Mouse (Mus musculus) midbrain, embryonic 12.5 days (tissue): ENCODE measurements around the gene Wdr66. TPM values are rescaled to one million over a fixed set of nuclear protein-coding genes. Genes with fewer than 3 reads are reported as not detected.

Experiments used
- ATAC-seq: fragments of 200-750 bp; cut with Nextera tagmentation; 2 replicates; pipeline ENCODE4 v1.8.0; 2017; ENCODE audit warnings: low read depth, moderate TSS enrichment, moderate library complexity; ENCODE audit not compliant: low FRiP score
- H3K27ac ChIP-seq: fragments of 300-500 bp; sonication (generic); replicated peaks from 2 replicates; pipeline ENCODE4 v1.5.1; 2016; ENCODE audit warnings: mild to moderate bottlenecking
- H3K27me3 ChIP-seq: fragments of 300-500 bp; sonication (generic); 2 replicates; pipeline ENCODE4 v1.6.1; 2016; ENCODE audit warnings: mild to moderate bottlenecking
- H3K36me3 ChIP-seq: fragments of 300-500 bp; sonication (generic); 2 replicates; pipeline ENCODE4 v1.6.1; 2016
- H3K4me1 ChIP-seq: fragments of 300-500 bp; sonication (generic); 2 replicates; pipeline ENCODE4 v1.6.1; 2016
- H3K4me2 ChIP-seq: fragments of 300-500 bp; sonication (generic); replicated peaks from 2 replicates; pipeline ENCODE4 v1.6.1; 2016; ENCODE audit warnings: mild to moderate bottlenecking, moderate library complexity
- H3K4me3 ChIP-seq: fragments of 300-500 bp; sonication (generic); 2 replicates; pipeline ENCODE4 v1.5.1; 2016; ENCODE audit warnings: mild to moderate bottlenecking
- H3K9ac ChIP-seq: fragments of 300-500 bp; sonication (generic); replicated peaks from 2 replicates; pipeline ENCODE4 v1.6.1; 2016; ENCODE audit warnings: mild to moderate bottlenecking, moderate library complexity
- H3K9me3 ChIP-seq: fragments of 300-500 bp; sonication (generic); 2 replicates; pipeline ENCODE4 v1.6.1; 2016; ENCODE audit warnings: mild to moderate bottlenecking
- WGBS: fragments of 180-500 bp; shearing (Covaris S2); methylation state at CpG from one replicate; pipeline ENCODE4 v1.1.7; 2016; 5-methylcytosine and 5-hydroxymethylcytosine counted together
- polyA plus RNA-seq: library from polyadenylated mRNA; unstranded; fragments of >200 nt; fragmentation: Nextera tagmentation; extraction: Ambion mirVana; gene quantifications from 2 replicates; pipeline ENCODE4 v1.2.1, GENCODE M21; 2016

Gene Wdr66
- polyA plus RNA-seq, 1 experiment from 2014 or later, result 1.1 TPM

DNA sequence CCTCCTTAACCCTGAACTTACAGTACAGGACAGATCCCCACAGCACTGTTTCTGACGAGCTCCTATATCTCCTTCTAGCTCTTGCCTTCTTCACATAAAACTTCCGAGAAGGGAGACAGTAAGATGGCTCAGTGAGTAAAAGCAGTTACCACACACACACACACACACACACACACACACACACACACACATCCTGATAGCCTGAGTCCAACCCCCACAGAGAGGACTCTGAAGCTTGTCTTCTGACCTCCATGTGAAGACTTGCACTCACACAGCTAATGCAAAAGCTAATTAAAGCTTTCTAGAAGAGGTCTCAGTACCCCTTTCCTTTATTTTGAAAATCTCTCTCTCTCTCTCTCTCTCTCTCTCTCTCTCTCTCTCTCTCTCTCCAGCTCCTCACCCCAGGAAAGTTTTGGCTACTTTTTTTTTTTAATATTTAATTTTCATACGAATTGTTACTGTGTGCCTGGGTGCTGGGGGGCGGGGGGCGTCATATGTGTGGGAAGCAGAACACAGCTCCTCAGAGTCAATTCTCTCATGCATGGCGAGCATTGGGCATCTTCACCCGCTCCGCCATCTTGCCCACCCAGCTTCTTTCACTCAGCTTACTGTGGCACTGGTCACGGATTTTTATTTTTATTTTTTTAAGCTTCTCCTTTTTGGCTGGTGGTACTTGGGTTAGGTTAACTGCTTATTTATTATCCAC lies 24.9 kb downstream of the Wdr66 start:
- Histone ChIP-seq H3K4me1 (peaks cover 27% of the 10 kb centered on the region), H3K9me3 (no peaks in the 10 kb centered on the region), H3K4me3 (no peak overlapping the region), H3K36me3 (no peaks in the 10 kb centered on the region), H3K27me3 (no peaks in the 10 kb centered on the region), H3K27ac (no peak overlapping the region), H3K4me2 (0 out of 2 replicates have a peak overlapping the region, but pooled peaks have one; percentile 9), H3K9ac (no peak overlapping the region)
- WGBS, result 76% methylated on average over 9 of the region's 9 CpGs
- ATAC-seq, result no peak

DNA sequence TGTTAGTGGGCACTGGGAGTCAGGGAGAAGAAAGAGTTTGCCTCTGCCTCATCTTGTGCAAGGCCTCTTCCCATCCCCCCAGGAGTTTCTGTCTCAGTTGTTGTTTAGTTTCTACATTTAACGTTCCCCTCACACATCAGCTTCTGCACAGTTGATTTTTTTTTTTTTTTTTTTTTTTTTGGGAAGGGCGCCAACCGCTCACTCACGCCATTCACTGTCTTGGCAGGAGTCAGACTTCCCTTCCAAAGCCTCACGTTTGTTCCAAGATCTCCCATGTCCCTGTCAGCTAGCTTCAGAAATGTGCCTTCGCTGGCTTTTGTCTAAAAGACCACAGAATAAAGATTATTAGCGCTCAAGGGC lies 25.4 kb downstream of the Wdr66 start:
- Histone ChIP-seq H3K4me1 (peaks cover 27% of the 10 kb centered on the region), H3K4me2 (no peak overlapping the region), H3K9ac (no peak overlapping the region), H3K27me3 (no peaks in the 10 kb centered on the region), H3K4me3 (no peak overlapping the region), H3K27ac (no peak overlapping the region), H3K36me3 (no peaks in the 10 kb centered on the region), H3K9me3 (no peaks in the 10 kb centered on the region)
- ATAC-seq, result no peak
- WGBS, result 48% methylated on average over 7 of the region's 7 CpGs

DNA sequence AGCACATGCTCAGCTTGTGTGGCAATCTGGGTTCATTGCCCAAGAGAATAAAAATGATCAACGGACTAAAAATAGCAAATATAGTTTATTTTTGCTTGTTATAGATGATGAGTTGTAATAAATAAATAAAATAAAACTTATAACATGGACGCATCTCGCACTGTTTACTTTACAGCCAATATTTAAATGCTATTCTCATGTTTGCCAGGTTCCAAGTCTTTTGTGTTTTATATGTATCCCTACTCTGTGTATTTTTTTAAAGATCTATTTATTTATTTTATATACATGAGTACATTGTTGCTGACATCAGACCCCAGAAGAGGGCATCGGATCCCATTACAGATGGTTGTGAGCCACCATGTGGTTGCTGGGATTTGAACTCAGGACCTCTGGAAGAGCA lies 25.8 kb downstream of the Wdr66 start:
- Histone ChIP-seq H3K27ac (no peak overlapping the region), H3K9me3 (no peaks in the 10 kb centered on the region), H3K27me3 (no peaks in the 10 kb centered on the region), H3K9ac (no peak overlapping the region), H3K36me3 (no peaks in the 10 kb centered on the region), H3K4me2 (no peak overlapping the region), H3K4me1 (peaks cover 26% of the 10 kb centered on the region), H3K4me3 (no peak overlapping the region)
- ATAC-seq, result no peak
- 94% methylated on average over 4 of the region's 4 CpGs for WGBS

DNA sequence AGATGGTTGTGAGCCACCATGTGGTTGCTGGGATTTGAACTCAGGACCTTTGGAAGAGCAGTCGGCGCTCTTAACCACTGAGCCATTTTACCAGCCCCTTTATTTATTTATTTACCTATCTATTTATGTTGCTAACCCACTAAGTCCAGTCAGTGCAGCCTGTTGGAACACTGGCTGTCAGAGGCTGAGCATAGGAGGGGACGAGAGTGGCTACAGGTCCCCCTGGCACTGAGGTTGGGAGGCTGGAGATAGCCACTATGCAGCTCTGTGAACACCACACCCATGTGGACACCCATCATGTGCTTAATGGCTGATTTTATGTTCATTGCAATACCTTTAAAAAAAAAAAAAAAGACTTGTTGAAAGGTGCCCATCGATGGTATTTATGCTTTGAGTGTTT lies 27.3 kb downstream of the Wdr66 start:
- H3K27ac ChIP-seq, result no peak overlapping the region
- H3K9me3 ChIP-seq, result no peaks in the 10 kb centered on the region
- no peak for ATAC-seq
- no peak overlapping the region for H3K4me3 ChIP-seq
- peaks cover 19% of the 10 kb centered on the region for H3K4me1 ChIP-seq
- 92% methylated on average over 4 of the region's 4 CpGs for WGBS
- H3K9ac ChIP-seq, result no peak overlapping the region
- no peaks in the 10 kb centered on the region for H3K36me3 ChIP-seq
- H3K4me2 ChIP-seq, result no peak overlapping the region
- no peaks in the 10 kb centered on the region for H3K27me3 ChIP-seq

DNA sequence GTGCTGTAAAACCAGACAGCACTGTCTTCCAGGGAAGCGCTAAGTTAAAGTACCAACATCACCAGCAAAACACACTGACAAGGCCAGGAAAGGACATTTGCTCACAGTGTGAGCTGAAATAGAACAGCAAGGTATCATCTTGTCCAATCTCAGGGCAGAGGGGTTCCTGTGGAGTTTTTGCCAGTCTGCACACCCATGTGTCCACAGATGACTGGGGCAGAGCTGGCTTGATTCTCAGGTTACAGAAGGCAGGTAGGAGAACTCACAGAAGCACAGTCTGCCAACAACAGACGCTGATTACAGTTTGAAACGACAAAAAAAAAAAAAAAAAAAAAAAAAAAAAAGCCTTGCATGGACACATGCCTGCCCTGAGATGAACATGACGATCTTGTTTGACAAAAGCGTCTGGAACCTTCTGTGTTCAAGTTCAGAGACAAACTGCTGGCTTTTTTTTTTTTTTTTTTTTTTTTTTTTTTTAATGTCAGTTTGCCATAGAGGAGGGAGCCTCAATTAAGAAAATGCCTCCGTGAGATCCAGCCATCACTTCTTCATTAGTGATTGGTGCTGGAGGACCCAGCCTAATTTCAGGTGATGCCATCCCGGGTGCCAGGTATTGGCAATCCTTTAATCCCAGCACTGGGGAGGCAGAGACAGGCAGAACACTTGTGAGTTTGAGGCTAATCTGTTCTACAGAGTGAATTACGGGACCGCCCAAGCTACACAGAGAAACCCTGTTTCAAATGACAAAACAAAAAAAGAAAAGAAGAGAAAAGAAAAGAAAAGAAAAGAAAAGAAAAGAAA lies 29.6 kb downstream of the Wdr66 start:
- Histone ChIP-seq H3K4me1 (peaks cover 10% of the 10 kb centered on the region), H3K9ac (no peak overlapping the region), H3K27ac (no peak overlapping the region), H3K4me3 (no peak overlapping the region), H3K36me3 (no peaks in the 10 kb centered on the region), H3K27me3 (no peaks in the 10 kb centered on the region), H3K4me2 (no peak overlapping the region), H3K9me3 (no peaks in the 10 kb centered on the region)
- no peak for ATAC-seq
- 82% methylated on average over 9 of the region's 9 CpGs for WGBS

DNA sequence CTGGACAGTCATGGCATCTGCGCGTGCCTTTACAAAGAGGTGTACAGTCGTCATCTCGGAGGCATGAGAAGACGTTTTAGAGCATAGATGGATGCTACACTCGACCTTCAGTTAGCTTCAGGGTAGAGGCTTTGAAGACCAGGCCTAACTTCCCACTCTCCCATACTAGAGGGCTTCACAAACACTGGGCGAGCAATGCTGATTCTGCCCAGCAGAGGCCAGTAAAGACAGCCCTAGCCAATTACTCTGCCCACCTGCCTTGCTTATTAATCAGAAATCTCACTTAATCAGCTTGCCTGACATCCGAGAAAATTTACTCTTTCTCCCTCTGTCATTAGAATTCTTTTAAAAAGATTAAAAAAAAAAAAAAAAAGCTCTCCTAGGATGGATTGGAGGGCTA lies 33.3 kb downstream of the Wdr66 start:
- no peaks in the 10 kb centered on the region for H3K27me3 ChIP-seq
- H3K4me2 ChIP-seq, result no peak overlapping the region
- H3K4me3 ChIP-seq, result no peak overlapping the region
- ATAC-seq, result no peak
- H3K9ac ChIP-seq, result no peak overlapping the region
- H3K27ac ChIP-seq, result no peak overlapping the region
- no peaks in the 10 kb centered on the region for H3K9me3 ChIP-seq
- WGBS, result 40% methylated on average over 8 of the region's 8 CpGs
- H3K4me1 ChIP-seq, result 0 out of 2 replicates have a peak, but pooled peaks cover 3% of the 10 kb centered on the region
- no peaks in the 10 kb centered on the region for H3K36me3 ChIP-seq

DNA sequence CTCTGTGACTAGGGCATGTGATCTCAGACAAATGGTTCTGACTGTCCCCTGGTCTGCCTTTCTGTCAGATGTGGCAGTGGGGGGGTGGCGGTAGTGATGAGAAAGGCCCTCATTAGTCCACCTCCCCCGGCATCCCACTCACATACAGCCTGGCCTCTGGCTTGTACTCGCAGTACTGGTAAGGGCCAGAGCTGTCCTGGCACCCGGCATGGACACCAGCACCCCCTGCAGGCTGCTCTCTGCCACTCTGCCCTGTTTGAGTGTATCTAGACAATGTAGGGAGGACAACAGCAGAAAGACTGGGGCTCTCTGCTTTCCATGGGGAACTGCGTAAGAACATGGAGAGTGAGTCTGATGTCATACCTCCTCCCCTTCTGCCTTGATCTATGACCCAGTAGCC lies 36.2 kb downstream of the Wdr66 start:
- H3K9ac ChIP-seq, result no peak overlapping the region
- no peak overlapping the region for H3K4me3 ChIP-seq
- no peak overlapping the region for H3K4me2 ChIP-seq
- peaks cover 3% of the 10 kb centered on the region; the same call in 1 of the 2 replicates for H3K27me3 ChIP-seq
- no peak overlapping the region for H3K27ac ChIP-seq
- no peak for ATAC-seq
- 89% methylated on average over 5 of the region's 5 CpGs for WGBS
- no peaks in the 10 kb centered on the region for H3K9me3 ChIP-seq
- 0 out of 2 replicates have a peak, but pooled peaks cover 3% of the 10 kb centered on the region for H3K4me1 ChIP-seq
- no peaks in the 10 kb centered on the region for H3K36me3 ChIP-seq

DNA sequence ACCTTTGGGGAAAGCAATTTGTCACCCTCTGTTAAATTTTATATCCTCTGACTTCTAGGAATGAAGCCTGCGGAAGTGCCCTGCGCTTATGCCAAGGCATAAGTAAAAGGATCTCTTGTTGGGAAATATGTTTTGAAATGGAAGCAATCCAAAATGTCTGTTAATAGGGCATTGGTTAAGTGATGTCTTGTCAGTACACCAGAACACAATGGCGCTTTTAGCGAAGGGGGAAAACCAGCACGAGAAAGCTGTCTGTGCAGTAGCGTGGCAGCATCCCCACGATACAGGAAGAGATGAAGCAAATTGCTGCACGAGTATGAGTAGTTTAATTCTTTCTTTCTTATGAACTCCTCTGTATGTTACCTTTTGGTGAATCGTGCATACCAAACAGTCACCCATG lies 42.8 kb downstream of the Wdr66 start:
- Histone ChIP-seq H3K27ac (no peak overlapping the region), H3K36me3 (no peaks in the 10 kb centered on the region), H3K27me3 (peaks cover 8% of the 10 kb centered on the region), H3K4me3 (no peak overlapping the region), H3K9me3 (no peaks in the 10 kb centered on the region), H3K4me2 (no peak overlapping the region), H3K4me1 (no peaks in the 10 kb centered on the region), H3K9ac (no peak overlapping the region)
- WGBS, result 91% methylated on average over 9 of the region's 9 CpGs
- ATAC-seq, result no peak

DNA sequence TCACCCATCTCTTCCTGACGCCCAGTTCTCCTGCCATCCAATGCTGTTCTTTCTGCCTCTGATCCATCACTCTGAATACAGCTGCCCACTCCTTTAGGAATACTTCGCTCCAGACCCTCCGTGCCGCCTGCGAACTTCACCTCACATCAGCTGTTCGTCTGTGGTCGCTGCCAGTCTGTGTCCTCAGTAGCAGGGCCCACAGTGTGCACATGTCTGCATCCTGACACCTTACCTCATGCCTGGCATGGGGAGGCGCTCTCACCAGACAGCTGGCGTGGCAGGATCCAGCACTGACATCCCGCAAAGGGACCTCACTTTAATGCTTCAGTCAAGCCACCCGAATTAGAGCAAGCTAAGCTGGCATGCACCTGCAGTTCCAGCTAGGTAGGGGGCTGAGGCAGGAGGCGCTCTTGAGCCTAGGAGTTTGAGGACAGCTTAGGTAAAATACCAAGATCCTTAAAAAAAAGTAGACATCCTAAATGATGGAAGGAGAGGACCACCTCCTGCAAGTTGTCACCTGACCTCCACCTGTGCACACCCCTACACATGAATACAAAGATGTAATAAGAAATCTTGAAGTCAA lies 44.4 kb downstream of the Wdr66 start:
- Histone ChIP-seq H3K4me1 (peaks cover 13% of the 10 kb centered on the region), H3K9me3 (no peaks in the 10 kb centered on the region), H3K4me2 (no peak overlapping the region), H3K27me3 (peaks cover 8% of the 10 kb centered on the region), H3K4me3 (no peak overlapping the region), H3K27ac (no peak overlapping the region), H3K36me3 (no peaks in the 10 kb centered on the region), H3K9ac (no peak overlapping the region)
- no peak for ATAC-seq
- 67% methylated on average over 12 of the region's 12 CpGs for WGBS

DNA sequence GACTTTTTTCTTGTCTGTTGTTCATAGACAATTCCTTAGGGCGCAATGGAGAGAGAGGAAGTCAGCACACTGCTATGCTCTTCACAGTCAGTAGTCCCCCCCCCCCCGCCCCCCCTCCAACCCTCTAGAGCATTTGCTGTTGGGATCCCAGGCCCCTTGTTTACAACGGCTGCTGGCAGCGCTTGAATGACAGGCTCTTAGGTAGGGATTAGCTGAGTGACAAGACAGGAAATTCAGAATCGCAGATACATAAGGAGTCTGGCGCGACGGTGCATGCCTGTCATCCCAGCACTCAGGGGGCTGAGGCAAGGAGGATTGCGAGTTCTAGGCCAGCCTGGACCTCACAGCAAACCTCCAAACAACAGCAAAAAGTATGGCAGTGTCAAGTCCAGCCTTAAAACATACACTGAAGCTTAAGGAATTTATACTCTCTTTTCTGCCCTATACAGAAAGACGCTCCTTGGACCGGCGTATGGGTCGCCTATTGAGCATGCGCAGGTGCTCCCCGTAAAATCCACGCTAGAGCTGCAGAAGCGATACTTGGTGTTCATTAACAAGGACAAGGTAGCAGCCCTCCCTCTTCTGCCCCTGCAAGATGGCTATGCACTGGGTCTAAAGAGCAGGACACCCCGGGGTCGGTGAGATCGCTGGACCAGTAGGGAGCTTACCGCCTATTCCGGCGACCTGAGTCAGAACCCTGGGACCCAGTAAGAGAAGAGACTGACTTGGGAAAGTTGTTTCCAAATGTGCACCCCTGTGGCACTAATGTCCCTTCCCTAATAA lies 45.3 kb downstream of the Wdr66 start:
- Histone ChIP-seq H3K27ac (no peak overlapping the region), H3K4me1 (peaks cover 21% of the 10 kb centered on the region), H3K36me3 (no peaks in the 10 kb centered on the region), H3K9me3 (no peaks in the 10 kb centered on the region), H3K27me3 (peaks cover 5% of the 10 kb centered on the region; the same call in 1 of the 2 replicates), H3K4me3 (no peak overlapping the region), H3K9ac (no peak overlapping the region), H3K4me2 (no peak overlapping the region)
- ATAC-seq, result no peak
- 60% methylated on average over 23 of the region's 23 CpGs for WGBS

DNA sequence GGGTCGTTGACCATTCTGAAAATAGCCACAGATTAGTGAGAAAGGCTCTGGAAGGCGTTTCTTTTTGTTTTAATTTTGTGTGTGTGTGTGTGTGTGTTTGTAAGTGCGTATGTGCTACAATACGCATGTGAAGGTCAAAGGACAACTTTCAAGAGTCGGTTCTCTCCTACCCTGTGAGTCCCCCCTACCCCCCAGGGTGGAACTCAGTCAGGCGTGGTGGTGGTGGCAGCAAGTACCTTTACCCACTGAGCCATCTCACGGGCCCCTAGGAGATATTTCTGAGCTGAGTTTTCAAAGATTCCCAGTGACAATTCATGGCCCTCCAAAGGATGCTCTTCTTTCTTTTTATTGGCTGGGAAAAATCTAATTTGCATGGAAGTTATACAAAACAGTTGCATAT lies 45.9 kb downstream of the Wdr66 start:
- Histone ChIP-seq H3K27ac (no peak overlapping the region), H3K27me3 (peaks cover 5% of the 10 kb centered on the region; the same call in 1 of the 2 replicates), H3K9me3 (no peaks in the 10 kb centered on the region), H3K4me2 (no peak overlapping the region), H3K9ac (no peak overlapping the region), H3K4me3 (no peak overlapping the region), H3K4me1 (peaks cover 27% of the 10 kb centered on the region), H3K36me3 (no peaks in the 10 kb centered on the region)
- ATAC-seq, result no peak
- WGBS, result 80% methylated on average over 7 of the region's 7 CpGs

DNA sequence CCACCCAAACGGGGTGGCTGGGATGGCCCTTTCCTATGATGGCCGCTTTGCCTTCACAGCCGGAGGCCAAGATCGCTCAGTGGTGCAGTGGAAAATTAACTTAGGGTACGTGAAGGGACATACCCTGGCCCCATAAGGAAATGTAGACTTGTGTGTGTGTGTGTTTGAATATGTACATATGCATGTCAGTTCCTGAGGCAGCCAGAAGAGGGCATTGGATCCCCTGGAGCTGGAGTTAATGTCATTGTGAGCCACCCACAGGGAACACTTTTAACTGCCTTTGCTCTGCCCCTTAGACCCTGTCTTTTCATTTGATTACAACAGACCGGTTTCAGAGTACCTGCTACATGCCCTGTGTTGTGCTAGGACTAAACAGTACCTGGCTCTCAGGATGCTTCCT lies 46.6 kb downstream of the Wdr66 start:
- Histone ChIP-seq H3K4me3 (no peak overlapping the region), H3K4me1 (peaks cover 29% of the 10 kb centered on the region), H3K9me3 (no peaks in the 10 kb centered on the region), H3K4me2 (no peak overlapping the region), H3K9ac (no peak overlapping the region), H3K27ac (no peak overlapping the region), H3K36me3 (no peaks in the 10 kb centered on the region), H3K27me3 (peaks cover 5% of the 10 kb centered on the region; the same call in 1 of the 2 replicates)
- WGBS, result 91% methylated on average over 6 of the region's 6 CpGs
- ATAC-seq, result no peak
